Mouse (Mus musculus): ENCODE data around the gene Gabpb2.

Gabpb2 gene

GRCm38 (mm10) chr3:95194721-95195135, 23.0 kb downstream of the Gabpb2 start:
- no peak for DNase-seq (ENCODE audit: low spot score)

DNA sequence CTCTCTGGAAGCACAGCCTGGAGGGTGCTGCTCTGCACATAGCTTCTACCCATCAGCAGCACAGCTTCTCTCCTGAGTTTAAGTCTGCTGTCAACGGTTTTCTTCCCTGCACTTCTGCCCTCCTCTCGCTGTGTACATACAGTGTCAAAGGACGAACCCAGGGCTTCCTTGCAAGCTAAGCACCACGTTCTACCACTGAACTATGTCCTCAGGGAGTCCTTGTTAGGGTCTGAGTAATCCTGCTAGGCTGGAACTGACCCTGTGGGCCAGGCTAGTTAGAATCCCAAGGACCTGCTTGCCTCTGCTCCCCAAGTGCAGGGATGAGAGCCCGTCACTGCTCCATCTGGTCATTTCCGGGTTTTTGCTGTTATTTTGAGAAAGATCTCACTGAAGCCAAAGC, 30.8 kb downstream of the Gabpb2 start:
- peak; percentile 51 for DNase-seq (ENCODE audit: low spot score)

DNA sequence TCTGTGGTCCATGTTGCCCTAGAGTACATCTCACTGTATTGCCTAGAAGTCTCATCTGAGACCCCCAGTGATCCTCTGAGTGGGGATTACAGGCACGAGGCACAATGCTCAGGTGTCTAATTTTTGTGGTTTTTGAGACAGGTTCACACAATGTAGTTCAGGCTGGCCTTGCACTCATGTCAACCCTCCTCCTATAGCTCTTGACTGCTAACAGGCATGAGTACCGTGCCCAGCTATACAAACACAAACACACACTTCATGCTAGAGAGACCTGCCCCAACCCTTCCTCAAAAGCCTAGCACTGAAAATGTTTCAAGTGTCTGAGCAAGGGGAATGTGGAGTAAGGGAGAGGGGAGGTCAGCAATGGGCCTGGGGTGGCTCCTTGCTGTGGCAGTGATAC, 31.6 kb downstream of the Gabpb2 start:
- DNase-seq (ENCODE audit: low spot score), result no peak

- no peak for DNase-seq (ENCODE audit: low spot score)
Observed at GRCm38 (mm10) chr3:95184796-95185577, 32.7 kb downstream of the Gabpb2 start.

- DNase-seq (ENCODE audit: low spot score), result no peak
Observed at GRCm38 (mm10) chr3:95181841-95182240, 35.9 kb downstream of the Gabpb2 start.

DNA sequence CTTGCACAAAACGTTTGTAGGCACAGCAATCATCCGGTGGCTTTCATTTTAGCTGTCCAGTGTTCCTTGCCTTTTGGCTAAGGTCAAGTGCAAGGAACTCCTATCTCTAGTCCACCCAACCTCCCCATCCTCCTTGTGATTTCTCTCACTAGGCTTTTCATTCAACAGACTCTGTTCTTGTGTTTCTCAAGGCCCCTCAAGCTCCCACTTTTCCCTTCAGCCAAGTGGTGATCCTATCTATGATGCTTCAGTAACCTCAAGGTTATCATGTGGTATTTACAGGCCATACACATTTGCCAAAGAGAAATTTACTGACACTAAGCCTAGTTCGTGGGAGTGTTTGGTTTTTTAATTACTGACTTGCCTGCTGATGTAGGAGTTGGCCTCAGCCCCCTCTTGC, 37.8 kb downstream of the Gabpb2 start:
- no peak for DNase-seq (ENCODE audit: low spot score)

GRCm38 (mm10) chr3:95178948-95179347, 38.8 kb downstream of the Gabpb2 start:
- no peak for DNase-seq (ENCODE audit: low spot score)

- no peak for DNase-seq (ENCODE audit: low spot score)
Observed at GRCm38 (mm10) chr3:95177583-95177982, 40.1 kb downstream of the Gabpb2 start.

DNA sequence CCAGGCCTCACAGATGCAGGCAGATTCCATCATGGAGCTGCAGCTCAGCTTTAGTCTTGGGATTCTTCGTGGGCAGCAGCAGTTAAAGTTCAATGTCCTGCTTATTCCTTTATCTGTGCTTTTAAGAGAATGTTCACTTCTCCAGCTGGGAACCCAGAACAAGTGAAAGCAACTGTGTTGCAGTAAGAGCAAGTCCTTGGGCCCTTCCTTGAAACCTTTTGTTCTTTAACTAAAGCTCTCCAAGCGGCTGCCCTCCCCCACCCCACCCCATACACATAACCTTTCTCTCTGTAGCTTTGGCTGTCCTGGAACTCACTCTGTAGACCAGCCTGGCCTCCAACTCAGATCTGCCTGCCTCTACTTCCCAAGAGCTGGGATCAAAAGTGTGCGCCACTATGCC, 41.2 kb downstream of the Gabpb2 start:
- DNase-seq (ENCODE audit: low spot score), result no peak

DNA sequence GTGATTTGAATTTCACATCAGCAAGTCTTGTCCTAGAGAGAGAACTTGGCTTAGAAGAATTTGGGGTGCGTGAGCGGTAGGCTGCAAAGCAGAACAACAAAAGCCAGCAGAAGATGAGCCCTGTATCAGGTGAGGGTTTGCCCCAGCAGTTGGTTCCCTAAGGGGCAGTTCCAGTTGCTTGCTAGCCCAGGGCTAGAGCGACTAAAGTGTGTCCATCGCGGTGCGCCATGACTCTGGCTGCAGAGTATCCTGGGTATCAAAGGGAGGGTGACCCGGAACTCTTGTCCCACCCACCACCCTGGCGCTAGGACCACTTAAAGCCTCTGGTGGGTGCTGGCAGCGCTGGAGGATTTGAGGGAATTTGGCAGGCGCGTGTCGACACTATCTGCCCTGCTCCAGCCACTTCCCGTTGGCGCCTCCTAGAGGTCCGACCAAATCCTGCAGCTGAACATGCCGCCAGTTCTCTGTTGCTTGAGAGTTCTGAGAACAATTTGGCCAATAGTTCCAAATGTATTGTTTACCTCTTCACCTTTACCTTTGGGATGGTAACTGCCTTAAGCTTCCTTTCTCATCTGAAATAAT, 43.6 kb downstream of the Gabpb2 start:
- peak; percentile 67 for DNase-seq (ENCODE audit: low spot score)

DNA sequence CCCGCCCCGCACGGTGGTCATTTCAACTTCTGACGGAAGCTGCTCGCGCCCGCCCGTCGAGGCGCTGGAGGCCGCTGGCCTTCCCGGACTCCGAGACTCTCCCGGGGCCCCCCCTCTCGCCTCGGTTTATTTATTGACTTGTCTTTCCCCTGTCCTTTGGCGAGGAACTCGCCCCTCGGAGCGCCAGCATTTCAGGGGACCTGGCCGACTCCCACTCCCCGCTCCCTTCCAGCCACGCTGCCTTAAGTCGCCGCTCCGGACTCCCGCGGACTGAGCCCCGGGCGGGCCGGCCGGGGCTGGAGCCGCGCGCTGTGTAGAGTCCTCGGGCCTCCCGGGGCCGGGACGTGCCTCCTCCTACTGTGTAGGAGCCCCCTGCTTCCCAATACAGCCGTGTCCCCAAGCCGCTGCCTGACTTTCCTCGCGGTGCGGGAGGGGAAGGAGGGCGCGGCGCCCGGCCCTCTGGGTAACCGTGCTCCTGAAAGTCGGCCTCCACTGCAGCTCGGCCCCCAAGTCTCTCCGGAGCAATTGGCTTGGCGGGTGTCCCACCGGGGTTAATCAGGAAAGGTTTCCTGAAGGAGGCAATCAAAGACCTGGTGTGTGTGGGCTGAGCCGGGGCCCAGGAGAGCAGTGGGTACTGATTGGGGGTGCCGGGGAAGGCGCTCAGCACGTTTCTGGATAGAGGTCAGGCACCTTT, 44.3 kb downstream of the Gabpb2 start:
- no peak for DNase-seq (ENCODE audit: low spot score)

DNA sequence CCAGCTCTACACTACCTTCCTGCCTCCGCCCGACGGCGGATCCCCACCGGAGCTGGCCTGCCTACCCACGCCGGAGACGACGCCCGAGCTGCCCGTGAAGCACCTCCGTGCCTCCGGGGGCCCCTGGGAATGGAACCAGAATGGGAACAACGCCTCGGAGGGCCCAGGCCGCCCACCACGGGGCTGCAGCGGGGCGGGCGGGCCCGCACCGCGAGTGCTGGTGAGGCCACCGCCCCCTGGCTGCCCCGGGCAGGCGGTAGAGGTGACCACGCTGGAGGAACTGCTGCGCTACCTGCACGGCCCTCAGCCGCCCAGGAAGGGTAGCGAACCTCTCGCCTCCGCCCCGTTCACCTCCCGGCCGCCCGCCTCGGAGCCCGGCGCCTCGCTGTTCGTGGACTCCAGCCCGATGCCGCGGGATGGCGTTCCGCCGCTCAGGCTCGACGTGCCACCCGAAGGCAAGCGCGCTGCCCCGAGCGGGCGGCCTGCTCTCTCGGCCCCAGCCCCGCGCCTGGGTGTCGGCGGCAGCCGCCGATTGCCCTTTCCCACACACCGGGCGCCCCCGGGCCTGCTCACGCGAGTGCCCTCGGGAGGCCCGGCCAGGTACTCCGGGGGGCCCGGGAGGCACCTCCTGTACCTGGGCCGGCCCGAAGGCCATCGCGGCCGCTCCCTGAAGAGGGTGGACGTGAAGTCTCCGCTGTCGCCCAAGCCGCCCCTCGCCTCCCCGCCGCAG, 45.0 kb downstream of the Gabpb2 start:
- DNase-seq (ENCODE audit: low spot score), result no peak

DNA sequence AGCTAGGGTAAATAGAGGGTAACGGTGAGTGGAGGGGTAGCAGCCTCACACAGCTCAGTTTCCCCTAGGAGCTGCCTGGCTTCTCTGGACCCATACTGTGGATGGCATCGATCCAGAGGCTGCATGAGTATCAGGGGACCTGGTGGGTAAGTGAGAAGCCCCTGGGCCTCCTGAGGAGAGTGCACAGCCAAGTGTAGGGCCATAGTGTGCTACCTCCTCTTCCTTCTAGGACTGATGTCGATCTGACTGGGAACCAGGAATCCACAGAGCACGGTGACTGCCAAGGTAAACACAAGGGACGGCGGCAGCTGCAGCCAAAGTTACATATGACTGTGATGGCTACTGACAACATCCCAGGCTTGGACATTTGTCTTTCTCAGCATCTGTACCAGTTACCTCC, 46.6 kb downstream of the Gabpb2 start:
- DNase-seq (ENCODE audit: low spot score), result no peak

DNA sequence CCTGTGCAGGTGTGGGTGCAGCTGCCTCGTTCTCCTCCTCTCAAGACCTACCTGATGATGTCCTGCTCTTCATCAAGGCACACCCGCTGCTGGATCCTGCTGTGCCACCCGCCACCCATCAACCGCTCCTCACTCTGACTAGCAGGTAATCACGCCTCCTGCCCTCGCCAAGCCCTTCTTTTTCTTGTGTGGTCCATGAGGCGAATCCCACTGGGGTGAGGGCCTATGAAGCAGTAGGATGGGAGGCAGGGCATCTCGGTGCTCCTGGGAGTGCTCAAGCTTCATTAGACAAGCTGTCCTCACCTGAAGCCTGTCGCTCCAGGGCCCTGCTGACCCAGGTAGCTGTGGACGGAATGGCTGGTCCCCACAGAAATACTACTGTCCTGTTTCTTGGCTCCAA, 47.7 kb downstream of the Gabpb2 start:
- no peak for DNase-seq (ENCODE audit: low spot score)

DNA sequence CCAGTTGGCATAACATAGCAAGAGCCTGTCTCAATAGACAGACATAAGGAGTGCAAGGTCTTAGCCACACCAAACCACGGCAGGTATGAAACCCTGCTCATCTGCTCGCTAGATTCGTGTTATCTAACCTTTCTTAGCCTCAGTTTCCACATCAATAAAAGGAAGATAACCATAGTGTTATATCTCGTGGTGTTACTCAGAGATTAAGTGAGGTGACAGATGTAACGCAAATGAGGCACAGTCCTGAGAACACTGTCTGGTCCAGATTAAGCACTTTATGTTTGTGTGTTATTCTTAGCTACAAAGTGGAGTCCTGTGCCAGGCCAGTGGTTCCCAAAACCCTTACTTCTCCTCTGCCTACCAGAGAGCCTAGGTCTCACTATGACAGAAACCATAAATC, 52.9 kb downstream of the Gabpb2 start:
- no peak for DNase-seq (ENCODE audit: low spot score)

- no peak for DNase-seq (ENCODE audit: low spot score)
Observed at GRCm38 (mm10) chr3:95164256-95164550, 53.5 kb downstream of the Gabpb2 start.

DNA sequence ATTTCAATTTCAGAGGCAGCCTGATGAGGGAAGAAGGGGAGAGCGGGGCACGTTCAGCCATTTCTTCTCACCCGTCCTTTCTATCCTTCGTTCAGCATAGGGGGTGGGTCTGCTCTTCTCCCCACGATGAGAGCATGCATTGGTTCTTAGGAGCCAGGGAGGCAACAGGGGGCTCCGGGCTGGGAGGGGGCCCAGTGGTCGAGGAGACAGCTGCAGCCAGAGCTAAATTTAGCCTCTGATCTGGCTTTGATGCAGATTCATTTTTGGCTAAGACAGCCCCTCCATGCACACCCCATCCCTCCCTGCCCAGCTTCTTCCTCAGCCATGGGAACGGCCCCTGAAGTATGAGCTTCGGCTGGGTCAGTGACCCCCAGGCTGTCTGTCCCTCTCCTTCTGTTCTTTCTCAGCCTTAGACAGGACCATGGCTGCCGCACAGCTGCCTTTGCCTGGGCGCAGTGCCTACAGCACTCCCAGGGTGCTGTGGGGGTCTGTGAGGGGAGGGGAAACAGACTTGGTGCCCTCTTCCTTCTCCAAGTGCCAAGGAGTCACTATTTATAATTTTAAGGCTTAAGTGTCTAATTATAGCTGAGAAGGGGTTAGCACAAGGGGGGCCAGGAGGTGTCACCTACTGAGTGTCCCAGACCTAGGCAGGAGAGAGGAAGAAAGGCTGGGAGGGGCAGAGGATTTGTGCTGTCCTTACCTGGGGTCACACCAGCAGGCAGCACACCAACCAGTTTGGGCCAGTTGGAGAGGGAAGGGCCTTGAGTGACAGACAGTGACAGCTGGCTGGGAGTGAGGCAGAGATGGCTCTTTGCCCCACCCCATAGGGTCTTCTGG, 54.1 kb downstream of the Gabpb2 start:
- no peak for DNase-seq (ENCODE audit: low spot score)

GRCm38 (mm10) chr3:95162345-95162628, 55.4 kb downstream of the Gabpb2 start:
- no peak for DNase-seq (ENCODE audit: low spot score)

- DNase-seq (ENCODE audit: low spot score), result no peak
Observed at GRCm38 (mm10) chr3:95161618-95162344, 55.9 kb downstream of the Gabpb2 start.

- DNase-seq (ENCODE audit: low spot score), result no peak
Observed at GRCm38 (mm10) chr3:95161041-95161551, 56.6 kb downstream of the Gabpb2 start.

Data from yolk sac, embryonic 10.5 days (tissue).